In genomic region chr7:80233799-80234198, GRCm38 (mm10) we compare ENCODE assay signal across 9 mouse cellular contexts. TPM values are rescaled to one million over a fixed set of nuclear protein-coding genes. Genes with fewer than 3 reads are reported as not detected.
DNase-seq lines count a peak whose midpoint lies in the region; ATAC-seq and TF ChIP-seq lines count a peak whose summit lies in the region.
"Had no signal": no experiment of that assay in that cellular context is flagged by ENCODE, and none has a peak within 500 bp of the region (broad histone marks: within the 10 kb centered on the region; RNA-seq: fewer than 3 reads in every experiment).

No protein-coding gene starts in this region.

- DNase-seq in lung, adult 18-20 months = no peak
- no peak for DNase-seq in limb, embryonic 11.5 days (ENCODE audit: low spot score)
- DNase-seq in urinary bladder, postnatal 10 days (ENCODE audit: low spot score) = no peak
- DNase-seq in embryo, embryonic 9.5 days (ENCODE audit: extremely low spot score) = no peak
- DNase-seq: adrenal gland, postnatal 10 days; gastrocnemius, postnatal 25 days had no signal

- peak overlapping the region; percentile 95 for H3K4me2 ChIP-seq in lung, embryonic 16.5 days (ENCODE audit: low read depth, low read length)
- peak overlapping the region; percentile 8; the same call in 1 of the 2 replicates for H3K4me2 ChIP-seq in limb, embryonic 11.5 days (ENCODE audit: low read depth, severe bottlenecking)

- peak overlapping the region; percentile 57 for H3K9ac ChIP-seq in lung, embryonic 16.5 days (ENCODE audit: low read length)
- no peak overlapping the region for H3K9ac ChIP-seq in limb, embryonic 11.5 days (ENCODE audit: low read length)

- no peak for ATAC-seq in lung, embryonic 16.5 days (ENCODE audit: low read depth)
- ATAC-seq in limb, embryonic 11.5 days (ENCODE audit: insufficient number of reproducible peaks, low FRiP score, low TSS enrichment, low read depth) = no peak

- peaks cover 20% of the 10 kb centered on the region for H3K4me1 ChIP-seq in lung, embryonic 16.5 days (replicated peaks; ENCODE audit: control insufficient read depth, insufficient read depth, low read length)
- H3K4me1 ChIP-seq in embryonic fibroblast, embryonic 13.5 days (ENCODE audit: control insufficient read depth, insufficient read depth, low read length) = peaks cover 2% of the 10 kb centered on the region
- 0 out of 2 replicates have a peak, but pooled peaks cover 8% of the 10 kb centered on the region for H3K4me1 ChIP-seq in limb, embryonic 11.5 days (ENCODE audit: control insufficient read depth, insufficient read depth, low read length)
- H3K4me1 ChIP-seq in small intestine, adult 2 months (ENCODE audit: control insufficient read depth, insufficient read depth, insufficient read length, low read length) = peaks cover 5% of the 10 kb centered on the region; the same call in 1 of the 2 replicates

- H3K4me3 ChIP-seq in lung, embryonic 16.5 days (ENCODE audit: low read length) = peak overlapping the region; percentile 83
- peak overlapping the region; percentile 18; the same call in 1 of the 2 replicates for H3K4me3 ChIP-seq in embryonic fibroblast, embryonic 13.5 days (ENCODE audit: insufficient read depth, low read length)
- H3K4me3 ChIP-seq in limb, embryonic 11.5 days (ENCODE audit: low read depth, low read length) = no peak overlapping the region
- H3K4me3 ChIP-seq in small intestine, adult 2 months (ENCODE audit: low read depth, low read length) = peak overlapping the region; percentile 53

- H3K27ac ChIP-seq in lung, embryonic 16.5 days (ENCODE audit: low read length) = no peak overlapping the region
- no peak overlapping the region for H3K27ac ChIP-seq in embryonic fibroblast, embryonic 13.5 days (ENCODE audit: insufficient read depth, low read length)
- H3K27ac ChIP-seq in limb, embryonic 11.5 days (replicated peaks; ENCODE audit: low read depth, low read length) = no peak overlapping the region
- peak overlapping the region; percentile 51; the same call in 1 of the 2 replicates for H3K27ac ChIP-seq in small intestine, adult 2 months (ENCODE audit: insufficient read depth, low read depth, low read length)

- H3K27me3 ChIP-seq in lung, embryonic 16.5 days (ENCODE audit: control insufficient read depth, insufficient read depth, low read depth, low read length) = no peaks in the 10 kb centered on the region
- H3K27me3 ChIP-seq in limb, embryonic 11.5 days (ENCODE audit: control insufficient read depth, insufficient read depth, low read length) = no peaks in the 10 kb centered on the region
- no peaks in the 10 kb centered on the region for H3K27me3 ChIP-seq in small intestine, adult 2 months (ENCODE audit: control insufficient read depth, insufficient read depth, low read length)

- peaks cover 6% of the 10 kb centered on the region; the same call in 1 of the 2 replicates for H3K36me3 ChIP-seq in lung, embryonic 16.5 days (ENCODE audit: control insufficient read depth, insufficient read depth, low read length)
- H3K36me3 ChIP-seq in limb, embryonic 11.5 days (ENCODE audit: control insufficient read depth, insufficient read depth, low read length) = peaks cover 5% of the 10 kb centered on the region; the same call in 1 of the 2 replicates
- peaks cover 17% of the 10 kb centered on the region for H3K36me3 ChIP-seq in small intestine, adult 2 months (ENCODE audit: control insufficient read depth, insufficient read depth, low read length)

- H3K9me3 ChIP-seq in lung, embryonic 16.5 days (ENCODE audit: control insufficient read depth, low read length) = no peaks in the 10 kb centered on the region
- H3K9me3 ChIP-seq in limb, embryonic 11.5 days (ENCODE audit: control insufficient read depth, low read length) = no peaks in the 10 kb centered on the region

- no peak for TF ChIP-seq POLR2A in embryonic fibroblast, embryonic 13.5 days (IDR thresholded peaks at IDR 0.05; ENCODE audit: low read depth, low read length)
- TF ChIP-seq POLR2A in small intestine, adult 2 months (IDR thresholded peaks at IDR 0.05; ENCODE audit: low read depth, low read length) = no peak

- no peak for TF ChIP-seq CTCF in embryonic fibroblast, embryonic 13.5 days (IDR thresholded peaks at IDR 0.05; ENCODE audit: borderline replicate concordance, insufficient read depth, low read length)
- no peak for TF ChIP-seq CTCF in small intestine, adult 2 months (IDR thresholded peaks at IDR 0.05; ENCODE audit: extremely low read depth, insufficient read length, insufficient replicate concordance, low read depth, low read length)

- WGBS in lung, embryonic 16.5 days = 64% methylated on average over 9 of the region's 9 CpGs
- WGBS in limb, embryonic 11.5 days = 80% methylated on average over 9 of the region's 9 CpGs
- WGBS in small intestine, adult 2 months = 29% methylated on average over 9 of the region's 9 CpGs

RNA-seq across cellular contexts. Expression of gene Gdpgp1, which starts 1.1 kb away (rescaled TPM):
- polyA plus RNA-seq in lung, embryonic 16.5 days (2015; fragmentation: Nextera tagmentation; extraction: Ambion mirVana) = 3.5 and 3.9 TPM in 2 replicates
- 1.8 and 2.2 TPM in 2 replicates for polyA plus RNA-seq in embryonic fibroblast, embryonic 13.5 days (2011; ENCODE audit: insufficient read length, low read depth, missing spikeins)
- 4.6 and 4.8 TPM in 2 replicates for polyA plus RNA-seq in limb, embryonic 11.5 days (2014; fragmentation: Nextera tagmentation; extraction: Ambion mirVana)
- 2.3 and 3.2 TPM in 2 replicates for polyA plus RNA-seq in small intestine, adult 2 months (2012; rRNA removed)

RNA-seq across cellular contexts. Expression of gene Cib1, which starts 1.2 kb away (rescaled TPM):
- 88.4 and 96.0 TPM in 2 replicates for polyA plus RNA-seq in lung, embryonic 16.5 days (2015; fragmentation: Nextera tagmentation; extraction: Ambion mirVana)
- polyA plus RNA-seq in embryonic fibroblast, embryonic 13.5 days (2011; ENCODE audit: insufficient read length, low read depth, missing spikeins) = 33.3 and 35.1 TPM in 2 replicates
- 55.5 and 60.8 TPM in 2 replicates for polyA plus RNA-seq in limb, embryonic 11.5 days (2014; fragmentation: Nextera tagmentation; extraction: Ambion mirVana)
- polyA plus RNA-seq in small intestine, adult 2 months (2012; rRNA removed) = 318 and 530 TPM in 2 replicates

RNA-seq across cellular contexts. Expression of gene Ttll13, which starts 12.4 kb away (rescaled TPM):
- polyA plus RNA-seq in lung, embryonic 16.5 days (2015; fragmentation: Nextera tagmentation; extraction: Ambion mirVana) = 1.1 and 2.2 TPM in 2 replicates
- polyA plus RNA-seq in embryonic fibroblast, embryonic 13.5 days (2011; ENCODE audit: insufficient read length, low read depth, missing spikeins) = 0.63 TPM in 1 of 2 replicates, not detected in the other
- 0.30 and 0.91 TPM in 2 replicates for polyA plus RNA-seq in limb, embryonic 11.5 days (2014; fragmentation: Nextera tagmentation; extraction: Ambion mirVana)
- polyA plus RNA-seq in small intestine, adult 2 months (2012; rRNA removed) = 0.05 and 0.08 TPM in 2 replicates

RNA-seq across cellular contexts. Expression of gene Ngrn, which starts 27.2 kb away (rescaled TPM):
- 46.2 and 47.4 TPM in 2 replicates for polyA plus RNA-seq in lung, embryonic 16.5 days (2015; fragmentation: Nextera tagmentation; extraction: Ambion mirVana)
- polyA plus RNA-seq in embryonic fibroblast, embryonic 13.5 days (2011; ENCODE audit: insufficient read length, low read depth, missing spikeins) = 15.8 and 17.4 TPM in 2 replicates
- 47.4 and 49.0 TPM in 2 replicates for polyA plus RNA-seq in limb, embryonic 11.5 days (2014; fragmentation: Nextera tagmentation; extraction: Ambion mirVana)
- 8.9 and 12.3 TPM in 2 replicates for polyA plus RNA-seq in small intestine, adult 2 months (2012; rRNA removed)

RNA-seq across cellular contexts. Expression of gene Vps33b, which starts 35.6 kb away (rescaled TPM):
- polyA plus RNA-seq in lung, embryonic 16.5 days (2015; fragmentation: Nextera tagmentation; extraction: Ambion mirVana) = 9.7 and 10.7 TPM in 2 replicates
- 10.7 and 12.0 TPM in 2 replicates for polyA plus RNA-seq in embryonic fibroblast, embryonic 13.5 days (2011; ENCODE audit: insufficient read length, low read depth, missing spikeins)
- 13.0 and 18.9 TPM in 2 replicates for polyA plus RNA-seq in limb, embryonic 11.5 days (2014; fragmentation: Nextera tagmentation; extraction: Ambion mirVana)
- 8.8 and 17.8 TPM in 2 replicates for polyA plus RNA-seq in small intestine, adult 2 months (2012; rRNA removed)
